Mouse (Mus musculus): ENCODE results near the gene Ttll8. TPM values are rescaled to one million over a fixed set of nuclear protein-coding genes. Genes with fewer than 3 reads are reported as not detected.

Ttll8 gene
- polyA plus RNA-seq, 1 experiment, result not detected

- Histone ChIP-seq H3K27me3 (ENCODE audit: control insufficient read depth, insufficient read depth, low read length, poor library complexity, severe bottlenecking) (no peaks in the 10 kb centered on the region), H3K9me3 (replicated peaks; ENCODE audit: control insufficient read depth, insufficient read depth, low read length, poor library complexity, severe bottlenecking) (no peaks in the 10 kb centered on the region), H3K36me3 (ENCODE audit: control insufficient read depth, insufficient read depth, low read length, poor library complexity, severe bottlenecking) (no peaks in the 10 kb centered on the region), H3K27ac (ENCODE audit: insufficient read depth, low read length) (peak overlapping the region; percentile 37), H3K4me3 (ENCODE audit: low read depth, low read length) (no peak overlapping the region), H3K9ac (ENCODE audit: low read depth, poor library complexity, severe bottlenecking) (no peak overlapping the region), H3K4me1 (ENCODE audit: control insufficient read depth, insufficient read depth, low read length) (peaks cover 14% of the 10 kb centered on the region)
- TF ChIP-seq POLR2A (IDR thresholded peaks at IDR 0.05; ENCODE audit: insufficient read depth, low read length), result no peak
- peak; percentile 63; the same call in 1 of the 2 replicates for TF ChIP-seq EP300 (IDR thresholded peaks at IDR 0.05; ENCODE audit: insufficient read depth, low read depth, low read length)
Observed at GRCm38 (mm10) chr15:88854119-88854968, 99.9 kb downstream of the Ttll8 start.

DNA sequence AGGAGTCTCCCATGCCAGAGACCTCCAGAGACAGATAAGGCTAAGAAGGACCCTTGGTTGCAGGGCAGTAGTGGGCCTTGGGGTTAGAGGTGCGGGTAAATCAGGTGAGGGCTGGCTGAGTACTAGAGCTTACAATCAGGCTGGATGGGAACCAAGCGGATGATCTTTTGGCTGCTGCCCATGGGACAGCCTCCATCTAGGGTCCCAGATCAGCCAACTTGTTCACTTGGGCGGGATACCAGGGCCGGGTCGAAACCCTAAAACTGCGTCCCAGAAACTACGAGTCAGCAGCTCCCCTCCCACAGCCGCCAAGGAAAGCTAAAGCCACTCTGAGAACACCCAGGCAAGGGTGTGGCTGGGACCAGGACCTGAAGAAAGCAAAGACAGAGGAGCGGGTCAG lies 101.1 kb downstream of the Ttll8 start:
- Histone ChIP-seq H3K27me3 (ENCODE audit: control insufficient read depth, insufficient read depth, low read length, poor library complexity, severe bottlenecking) (no peaks in the 10 kb centered on the region), H3K9ac (ENCODE audit: low read depth, poor library complexity, severe bottlenecking) (no peak overlapping the region), H3K4me3 (ENCODE audit: low read depth, low read length) (no peak overlapping the region), H3K9me3 (replicated peaks; ENCODE audit: control insufficient read depth, insufficient read depth, low read length, poor library complexity, severe bottlenecking) (no peaks in the 10 kb centered on the region), H3K4me1 (ENCODE audit: control insufficient read depth, insufficient read depth, low read length) (peaks cover 14% of the 10 kb centered on the region), H3K27ac (ENCODE audit: insufficient read depth, low read length) (peak overlapping the region; percentile 16; the same call in 1 of the 2 replicates), H3K36me3 (ENCODE audit: control insufficient read depth, insufficient read depth, low read length, poor library complexity, severe bottlenecking) (no peaks in the 10 kb centered on the region)
- no peak for TF ChIP-seq EP300 (IDR thresholded peaks at IDR 0.05; ENCODE audit: insufficient read depth, low read depth, low read length)
- TF ChIP-seq CTCF (IDR thresholded peaks at IDR 0.05; ENCODE audit: low read depth, low read length), result no peak
- TF ChIP-seq POLR2A (IDR thresholded peaks at IDR 0.05; ENCODE audit: insufficient read depth, low read length), result no peak

DNA sequence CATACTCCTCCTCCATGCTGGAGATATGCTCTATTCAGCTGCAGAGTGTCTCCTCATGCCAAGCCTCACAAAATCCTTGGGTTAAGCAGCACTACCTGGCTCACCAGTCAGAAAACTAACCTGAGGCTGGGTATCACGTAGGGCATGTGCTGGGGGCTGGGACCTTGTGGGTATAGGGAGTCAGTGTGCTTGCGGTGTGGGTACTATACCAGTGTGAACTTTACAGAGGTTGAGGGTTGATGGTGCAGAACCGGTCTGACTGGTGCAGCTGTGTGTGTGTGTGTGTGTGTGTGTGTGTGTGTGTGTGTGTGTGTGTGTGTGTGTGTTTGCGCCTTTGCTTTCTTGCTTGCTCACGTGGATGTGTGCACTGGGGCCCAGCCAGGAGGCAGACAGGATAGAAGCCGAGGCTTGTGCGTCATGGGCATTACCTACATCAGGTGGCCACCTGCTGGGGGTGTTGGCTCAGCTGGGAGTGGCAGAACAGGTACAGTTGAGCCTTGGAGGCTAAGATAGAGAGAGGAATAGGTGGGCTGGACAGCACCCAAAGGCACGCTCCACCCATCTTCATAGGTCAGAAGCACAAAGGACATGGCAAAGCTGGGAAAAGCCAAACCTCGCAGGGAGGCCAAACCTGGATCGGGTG lies 102.6 kb downstream of the Ttll8 start:
- Histone ChIP-seq H3K36me3 (ENCODE audit: control insufficient read depth, insufficient read depth, low read length, poor library complexity, severe bottlenecking) (no peaks in the 10 kb centered on the region), H3K9me3 (replicated peaks; ENCODE audit: control insufficient read depth, insufficient read depth, low read length, poor library complexity, severe bottlenecking) (no peaks in the 10 kb centered on the region), H3K4me3 (ENCODE audit: low read depth, low read length) (no peak overlapping the region), H3K4me1 (ENCODE audit: control insufficient read depth, insufficient read depth, low read length) (peaks cover 14% of the 10 kb centered on the region), H3K27ac (ENCODE audit: insufficient read depth, low read length) (no peak overlapping the region), H3K9ac (ENCODE audit: low read depth, poor library complexity, severe bottlenecking) (no peak overlapping the region), H3K27me3 (ENCODE audit: control insufficient read depth, insufficient read depth, low read length, poor library complexity, severe bottlenecking) (no peaks in the 10 kb centered on the region)
- TF ChIP-seq EP300 (IDR thresholded peaks at IDR 0.05; ENCODE audit: insufficient read depth, low read depth, low read length) (no peak), CTCF (IDR thresholded peaks at IDR 0.05; ENCODE audit: low read depth, low read length) (no peak), POLR2A (IDR thresholded peaks at IDR 0.05; ENCODE audit: insufficient read depth, low read length) (no peak)

GRCm38 (mm10) chr15:88851076-88851475 lies 103.1 kb downstream of the Ttll8 start:
- H3K27ac ChIP-seq (ENCODE audit: insufficient read depth, low read length), result no peak overlapping the region
- H3K36me3 ChIP-seq (ENCODE audit: control insufficient read depth, insufficient read depth, low read length, poor library complexity, severe bottlenecking), result no peaks in the 10 kb centered on the region
- H3K4me1 ChIP-seq (ENCODE audit: control insufficient read depth, insufficient read depth, low read length), result peaks cover 14% of the 10 kb centered on the region
- no peak overlapping the region for H3K9ac ChIP-seq (ENCODE audit: low read depth, poor library complexity, severe bottlenecking)
- TF ChIP-seq EP300 (IDR thresholded peaks at IDR 0.05; ENCODE audit: insufficient read depth, low read depth, low read length) (no peak), POLR2A (IDR thresholded peaks at IDR 0.05; ENCODE audit: insufficient read depth, low read length) (no peak), CTCF (IDR thresholded peaks at IDR 0.05; ENCODE audit: low read depth, low read length) (no peak)
- H3K4me3 ChIP-seq (ENCODE audit: low read depth, low read length), result no peak overlapping the region
- no peaks in the 10 kb centered on the region for H3K27me3 ChIP-seq (ENCODE audit: control insufficient read depth, insufficient read depth, low read length, poor library complexity, severe bottlenecking)
- H3K9me3 ChIP-seq (replicated peaks; ENCODE audit: control insufficient read depth, insufficient read depth, low read length, poor library complexity, severe bottlenecking), result no peaks in the 10 kb centered on the region

GRCm38 (mm10) chr15:88850146-88850826 lies 103.9 kb downstream of the Ttll8 start:
- H3K9me3 ChIP-seq (replicated peaks; ENCODE audit: control insufficient read depth, insufficient read depth, low read length, poor library complexity, severe bottlenecking), result no peaks in the 10 kb centered on the region
- H3K4me3 ChIP-seq (ENCODE audit: low read depth, low read length), result no peak overlapping the region
- H3K27me3 ChIP-seq (ENCODE audit: control insufficient read depth, insufficient read depth, low read length, poor library complexity, severe bottlenecking), result no peaks in the 10 kb centered on the region
- no peak overlapping the region for H3K27ac ChIP-seq (ENCODE audit: insufficient read depth, low read length)
- H3K4me1 ChIP-seq (ENCODE audit: control insufficient read depth, insufficient read depth, low read length), result peaks cover 11% of the 10 kb centered on the region
- H3K9ac ChIP-seq (ENCODE audit: low read depth, poor library complexity, severe bottlenecking), result no peak overlapping the region
- TF ChIP-seq POLR2A (IDR thresholded peaks at IDR 0.05; ENCODE audit: insufficient read depth, low read length) (no peak), CTCF (IDR thresholded peaks at IDR 0.05; ENCODE audit: low read depth, low read length) (no peak)
- H3K36me3 ChIP-seq (ENCODE audit: control insufficient read depth, insufficient read depth, low read length, poor library complexity, severe bottlenecking), result no peaks in the 10 kb centered on the region
